Mouse (Mus musculus): ENCODE measurements around the gene Clcn1.

- TF ChIP-seq EP300 (IDR thresholded peaks at IDR 0.05; ENCODE audit: low read depth) (no peak), CTCF (IDR thresholded peaks at IDR 0.05; ENCODE audit: low read depth) (no peak)
Observed at GRCm38 (mm10) chr6:42247173-42247572, 39.3 kb upstream of the Clcn1 start.
